Mouse (Mus musculus) T-helper 2 cell (primary cell): Measurements from ENCODE around the gene Olfr281.
"Not testable (repeated sequence)": the region's sequence is repeated elsewhere in the genome, so short reads cannot be mapped to it uniquely, and the experiment has no call there.

Source experiments
- in situ Hi-C: fragments of 300-600 bp; cut with MboI, MseI; formaldehyde crosslinking; loops from one replicate; pipeline ENCODE4 v1.15.1; 2025; ENCODE audit warnings: high pct_unique_total_duplicates

Olfr281 gene

GRCm38 (mm10) chr15:98452288-98452687 is at the start of gene Olfr281:
TSS of gene Olfr281 (plus strand) at chr15:98452588.
- in situ Hi-C loops: no loop called here

GRCm38 (mm10) chr15:98408406-98409060 is 43.9 kb upstream of the Olfr281 start:
- in situ Hi-C loops: no loop called here

- in situ Hi-C loops: no loop called here
These were observed 42.8 kb upstream of the Olfr281 start for GRCm38 (mm10) chr15:98409635-98410034.

DNA sequence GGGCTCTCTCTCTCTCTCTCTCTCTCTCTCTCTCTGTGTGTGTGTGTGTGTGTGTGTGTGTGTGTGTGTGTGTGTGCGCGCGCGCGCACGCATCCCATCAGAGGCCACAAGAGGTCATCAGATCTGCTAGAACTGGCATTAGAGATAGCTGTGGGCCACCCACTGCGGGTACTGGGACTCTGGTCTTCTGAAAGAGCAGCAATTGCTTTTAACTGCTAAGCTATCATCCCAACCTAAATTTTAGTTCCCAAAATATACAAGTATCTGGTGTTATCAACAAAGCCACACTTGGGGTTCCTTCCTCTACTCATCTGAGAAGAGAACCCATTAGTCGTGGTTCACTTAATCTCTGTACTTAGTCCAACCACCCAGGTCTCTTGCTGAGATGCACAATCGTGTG is 42.1 kb upstream of the Olfr281 start:
- in situ Hi-C loops: no loop called here

- in situ Hi-C loops: no loop called here
These were observed 36.4 kb upstream of the Olfr281 start for GRCm38 (mm10) chr15:98415996-98416395.

GRCm38 (mm10) chr15:98416802-98417201 is 35.6 kb upstream of the Olfr281 start:
- in situ Hi-C loops: not testable (repeated sequence)

GRCm38 (mm10) chr15:98417285-98417684 is 35.1 kb upstream of the Olfr281 start:
- in situ Hi-C loops: not testable (repeated sequence)

- in situ Hi-C loops: no loop called here
These were observed 34.3 kb upstream of the Olfr281 start for GRCm38 (mm10) chr15:98418096-98418495.

- in situ Hi-C loops: no loop called here
These were observed 31.5 kb upstream of the Olfr281 start for GRCm38 (mm10) chr15:98420897-98421296.

DNA sequence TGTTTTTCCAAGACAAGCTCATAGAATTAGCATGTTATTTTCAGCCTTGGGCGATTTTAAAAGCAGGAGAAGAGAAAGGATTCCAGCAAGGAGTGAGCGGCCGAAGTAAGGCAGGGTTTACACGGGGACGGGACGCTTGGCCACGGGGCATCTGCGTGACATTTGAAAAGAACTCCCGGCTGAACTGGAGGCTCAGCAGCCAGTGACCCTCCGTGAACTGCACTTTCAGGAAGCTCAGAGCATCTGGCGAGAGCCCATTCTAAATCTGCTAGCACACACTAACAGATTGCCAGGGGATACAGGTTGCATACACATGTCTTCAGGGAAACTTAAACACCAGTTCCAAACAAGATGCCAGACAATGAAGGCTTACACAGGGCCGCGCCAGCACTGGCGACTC is 28.1 kb upstream of the Olfr281 start:
- in situ Hi-C loops: no loop called here

DNA sequence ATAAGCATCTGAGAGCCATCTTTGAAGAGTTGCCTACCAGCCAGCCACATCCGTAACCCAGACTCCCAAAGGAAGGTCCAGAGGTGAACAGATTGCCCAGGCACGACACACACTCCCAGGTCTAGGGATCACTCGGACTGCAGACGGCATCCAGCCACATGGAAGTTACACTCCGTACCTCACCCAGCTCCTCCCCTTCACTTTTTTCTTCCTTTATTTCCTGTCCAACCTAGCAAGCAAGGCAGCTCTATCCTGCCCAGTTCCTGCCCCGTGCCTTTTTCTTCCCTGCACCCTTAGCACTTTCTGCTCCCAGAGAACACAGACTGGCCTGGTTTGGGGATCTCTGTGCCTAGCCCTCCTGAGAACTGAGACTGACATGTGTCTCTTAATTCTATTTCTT is 27.6 kb upstream of the Olfr281 start:
- in situ Hi-C loops: no loop called here

- in situ Hi-C loops: no loop called here
These were observed 27.2 kb upstream of the Olfr281 start for GRCm38 (mm10) chr15:98425188-98425587.

- in situ Hi-C loops: not testable (repeated sequence)
These were observed 21.5 kb upstream of the Olfr281 start, which contains the start of gene Olfr282 for GRCm38 (mm10) chr15:98430925-98431324. TSS of gene Olfr282 (plus strand) at chr15:98431225.

DNA sequence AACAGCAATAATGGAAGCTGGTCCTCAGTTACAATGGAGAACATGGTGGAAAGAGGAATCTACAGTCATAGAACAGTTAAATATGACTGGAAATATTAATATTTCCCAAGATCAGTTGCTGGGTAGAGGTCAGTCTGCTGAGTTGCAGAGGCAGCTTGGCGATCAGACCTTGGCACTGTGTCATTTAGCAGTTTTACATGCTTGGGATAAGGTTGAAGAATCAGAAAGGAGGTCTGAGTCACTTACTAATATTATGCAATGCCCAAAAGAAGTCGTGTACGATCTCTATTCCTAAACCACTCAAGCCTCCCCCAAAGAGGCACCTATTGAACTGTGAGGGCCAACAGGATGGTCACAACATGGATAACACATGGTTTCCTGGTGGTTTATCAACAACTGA is 7.8 kb upstream of the Olfr281 start:
- in situ Hi-C loops: no loop called here

DNA sequence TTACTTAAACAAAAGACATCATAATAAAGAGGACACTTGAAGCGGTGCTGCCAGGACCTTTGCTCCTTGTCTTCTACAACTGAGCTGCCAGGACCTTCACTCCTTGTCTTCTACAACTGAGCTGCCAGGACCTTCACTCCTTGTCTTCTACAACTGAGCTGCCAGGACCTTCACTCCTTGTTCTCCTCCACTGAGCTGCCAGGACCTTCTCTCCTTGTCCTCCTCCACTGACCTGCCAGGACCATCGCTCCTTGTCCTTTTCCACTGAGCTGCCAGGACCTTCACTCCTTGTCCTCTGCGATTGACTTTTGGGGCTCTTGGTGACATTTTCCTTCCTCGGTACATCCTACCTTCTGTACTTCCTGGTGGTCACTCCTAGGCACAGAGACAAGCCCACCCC is 3.9 kb upstream of the Olfr281 start:
- in situ Hi-C loops: no loop called here

DNA sequence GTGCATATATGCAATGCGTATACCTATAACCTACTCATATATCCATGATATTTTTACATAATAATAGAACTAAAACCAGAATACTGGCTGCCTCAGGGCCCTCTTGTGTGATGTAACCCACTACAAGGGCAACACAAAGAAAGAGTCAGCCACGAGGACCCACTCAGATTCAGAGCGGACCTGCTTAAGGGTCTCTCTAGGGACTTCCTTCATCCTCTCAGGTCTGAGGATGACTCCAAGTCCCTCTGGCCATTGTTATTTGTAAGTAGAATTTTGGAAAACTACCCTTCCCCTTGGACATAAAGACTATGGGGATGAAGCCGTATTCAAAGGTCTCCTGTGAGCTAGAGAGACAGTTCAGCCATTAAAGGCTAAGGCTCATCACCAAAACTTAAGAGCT is 17.2 kb downstream of the Olfr281 start, which contains the start of gene OR5BS1P:
Gene OR5BS1P (plus strand): TSS at position 301 of the 400 bp plus-strand sequence.
- in situ Hi-C loops: no loop called here

GRCm38 (mm10) chr15:98471539-98471938 is 19.2 kb downstream of the Olfr281 start:
- in situ Hi-C loops: loop anchor here (10.0 kb wide), 2 partner anchors 457 to 587 kb away; no protein-coding TSS in a partner anchor

DNA sequence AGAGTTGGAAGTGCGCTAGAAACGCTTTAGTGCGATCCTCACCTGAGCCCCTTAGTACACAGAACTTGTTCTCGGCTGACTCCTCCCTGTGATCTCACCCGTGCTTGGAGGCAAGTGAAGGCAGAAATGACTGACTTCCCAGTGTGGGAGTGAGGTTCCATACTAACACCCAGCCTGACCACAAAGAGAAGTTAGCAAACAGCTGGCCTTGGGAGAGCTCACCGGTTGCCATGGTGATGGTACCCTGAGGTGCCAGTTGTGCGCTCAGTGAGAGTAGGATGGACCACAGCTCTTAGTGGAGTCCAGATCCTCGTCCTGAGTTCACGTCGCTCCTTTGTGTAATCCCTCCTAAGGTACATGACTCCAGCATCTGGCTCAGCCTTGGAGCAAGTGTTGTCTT is 22.6 kb downstream of the Olfr281 start:
- in situ Hi-C loops: loop anchor here (10.0 kb wide), 2 partner anchors 460 to 590 kb away; no protein-coding TSS in a partner anchor

DNA sequence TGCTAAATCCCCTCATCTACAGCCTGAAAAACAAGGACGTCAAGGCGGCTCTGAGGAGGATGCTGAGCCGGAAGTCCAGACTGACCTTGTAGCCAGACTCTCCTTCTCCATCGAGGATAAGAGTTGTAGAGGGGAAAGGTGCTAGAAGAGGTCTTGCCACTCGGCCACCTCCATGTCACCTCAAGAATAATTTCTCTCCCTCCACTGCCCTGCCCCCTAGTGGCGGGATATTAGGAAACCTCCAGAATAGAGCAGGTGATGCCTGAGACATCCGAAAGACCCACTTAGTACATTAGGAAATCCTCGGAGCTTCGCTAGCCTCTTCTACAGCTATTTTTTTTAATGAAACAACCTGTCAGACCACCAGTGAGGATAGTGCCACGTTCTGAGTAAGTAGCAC is 23.0 kb downstream of the Olfr281 start:
- in situ Hi-C loops: loop anchor here (10.0 kb wide), 2 partner anchors 461 to 591 kb away; no protein-coding TSS in a partner anchor

- in situ Hi-C loops: loop anchor here (10.0 kb wide), 2 partner anchors 461 to 591 kb away; no protein-coding TSS in a partner anchor
These were observed 23.9 kb downstream of the Olfr281 start for GRCm38 (mm10) chr15:98476281-98476680.

- in situ Hi-C loops: loop anchor here (10.0 kb wide), 2 partner anchors 465 to 595 kb away; no protein-coding TSS in a partner anchor
These were observed 27.2 kb downstream of the Olfr281 start for GRCm38 (mm10) chr15:98479568-98480102.

- in situ Hi-C loops: no loop called here
These were observed 30.3 kb downstream of the Olfr281 start, which contains the start of gene Lalba for GRCm38 (mm10) chr15:98482701-98483100. TSS of gene Lalba (minus strand) at chr15:98482721.
